Mouse (Mus musculus) MEL (cell line): ENCODE measurements around the gene A730049H05Rik.

Experiments used
- KAT2A ChIP-seq: conservative IDR thresholded peaks from 2 replicates; pipeline ENCODE4 v1.6.1; 2012; ENCODE audit warnings: low read depth, low read length, improper control_type of control experiment, inconsistent platforms
- MAX ChIP-seq: IDR thresholded peaks from 2 replicates; pipeline ENCODE4 v1.6.1; 2011; ENCODE audit warnings: low read length, improper control_type of control experiment
- POLR2A ChIP-seq, 2 experiments: IDR thresholded peaks; 2 replicates each; pipeline ENCODE4 v1.6.1; 2011 to 2012; ENCODE audit warnings: low read length in 2 of 2, mild to moderate bottlenecking in 2 of 2, control low read depth in 1 of 2, improper control_type of control experiment in 1 of 2, low read depth in 1 of 2, moderate library complexity in 1 of 2; ENCODE audit not compliant: control insufficient read depth in 1 of 2, insufficient read depth in 1 of 2, poor library complexity in 1 of 2
- USF1 ChIP-seq: IDR thresholded peaks from 2 replicates; pipeline ENCODE4 v1.6.1; 2014; ENCODE audit warnings: low read depth, mild to moderate bottlenecking, inconsistent platforms, low read length, improper control_type of control experiment, moderate library complexity
- ZNF384 ChIP-seq: IDR thresholded peaks from 2 replicates; pipeline ENCODE4 v1.6.1; 2012; ENCODE audit warnings: low read depth, mild to moderate bottlenecking, inconsistent platforms, low read length, improper control_type of control experiment

- TF ChIP-seq POLR2A (IDR thresholded peaks at IDR 0.05; ENCODE audit: control insufficient read depth in 1 of 2, insufficient read depth in 1 of 2, low read depth in 1 of 2, low read length in 2 of 2, poor library complexity in 1 of 2) (no peak), ZNF384 (no peak), MAX (no peak), KAT2A (no peak), USF1 (no peak)
Measured at GRCm38 (mm10) chr6:92822006-92822405, 5.7 kb downstream of the A730049H05Rik start.
